Mouse (Mus musculus): ENCODE data around the gene Dennd1a. TPM values are rescaled to one million over a fixed set of nuclear protein-coding genes. Genes with fewer than 3 reads are reported as not detected.

The Dennd1a gene
- polyA plus RNA-seq, 1 experiment = 7.7 TPM

DNA sequence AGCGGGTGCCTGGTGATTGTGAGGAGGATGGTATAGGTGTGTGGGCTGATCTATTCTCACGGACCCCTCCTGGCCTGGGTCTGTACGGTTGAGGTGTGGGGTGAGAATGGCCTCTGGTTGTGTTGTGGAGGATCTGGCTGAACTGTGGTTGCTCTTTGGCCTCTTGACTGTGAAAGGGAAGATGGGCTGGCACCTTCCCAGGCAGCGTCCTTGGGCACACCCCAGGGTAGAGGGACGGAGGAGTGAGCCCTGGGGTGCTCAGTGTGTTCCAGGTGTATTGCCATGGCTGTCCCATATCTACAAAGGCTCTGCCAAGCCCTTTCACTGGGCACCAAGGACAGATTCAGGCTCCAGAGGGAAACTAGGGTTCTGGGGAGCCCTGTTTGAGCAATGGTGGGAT lies 498.2 kb downstream of the Dennd1a start:
- Histone ChIP-seq H3K79me3 (ENCODE audit: low read depth) (no peaks in the 10 kb centered on the region), H3K27me3 (ENCODE audit: control insufficient read depth, insufficient read depth, insufficient read length) (no peaks in the 10 kb centered on the region)

GRCm38 (mm10) chr2:37788176-37788962 lies 498.8 kb downstream of the Dennd1a start:
- H3K79me3 ChIP-seq (ENCODE audit: low read depth) = no peaks in the 10 kb centered on the region
- no peak overlapping the region for H3ac ChIP-seq (ENCODE audit: control insufficient read depth, insufficient read length, low read depth)
- no peak for TF ChIP-seq MAX (IDR thresholded peaks at IDR 0.05)
- TF ChIP-seq CEBPB (IDR thresholded peaks at IDR 0.05; ENCODE audit: low read depth) = no peak
- TF ChIP-seq CTCF (IDR thresholded peaks at IDR 0.05; ENCODE audit: control insufficient read depth, insufficient read depth, insufficient read length) = no peak
- no peak for TF ChIP-seq USF1 (IDR thresholded peaks at IDR 0.05; ENCODE audit: low read depth)
- TF ChIP-seq MYOD1 (IDR thresholded peaks at IDR 0.05; ENCODE audit: control insufficient read depth, insufficient read length, low read depth) = no peak
- TF ChIP-seq FOSL1 (IDR thresholded peaks at IDR 0.05; ENCODE audit: insufficient read depth, low read length, poor library complexity, severe bottlenecking) = no peak
- TF ChIP-seq MYOG (IDR thresholded peaks at IDR 0.05; ENCODE audit: control insufficient read depth, extremely low read depth, insufficient read length) = no peak
- H3K79me2 ChIP-seq (ENCODE audit: control insufficient read depth, insufficient read depth) = no peaks in the 10 kb centered on the region
- no peaks in the 10 kb centered on the region for H3K27me3 ChIP-seq (ENCODE audit: control insufficient read depth, insufficient read depth, insufficient read length)
- no peak overlapping the region for H3K4me3 ChIP-seq (ENCODE audit: insufficient read depth, poor library complexity, severe bottlenecking)
- no peaks in the 10 kb centered on the region for H3K36me3 ChIP-seq (ENCODE audit: control insufficient read depth, insufficient read depth)

More for the DNA sequence above, 498.2 kb downstream of the Dennd1a start:
- Histone ChIP-seq H3K36me3 (ENCODE audit: control insufficient read depth, insufficient read depth) (no peaks in the 10 kb centered on the region), H3ac (ENCODE audit: control insufficient read depth, insufficient read length, low read depth) (no peak overlapping the region), H3K79me2 (ENCODE audit: control insufficient read depth, insufficient read depth) (no peaks in the 10 kb centered on the region), H3K4me3 (ENCODE audit: insufficient read depth, poor library complexity, severe bottlenecking) (no peak overlapping the region)
- TF ChIP-seq CTCF (IDR thresholded peaks at IDR 0.05; ENCODE audit: control insufficient read depth, insufficient read depth, insufficient read length) = no peak
- no peak for TF ChIP-seq USF1 (IDR thresholded peaks at IDR 0.05; ENCODE audit: low read depth)
- no peak for TF ChIP-seq MAX (IDR thresholded peaks at IDR 0.05)
- no peak for TF ChIP-seq CEBPB (IDR thresholded peaks at IDR 0.05; ENCODE audit: low read depth)
- TF ChIP-seq MYOD1 (IDR thresholded peaks at IDR 0.05; ENCODE audit: control insufficient read depth, insufficient read length, low read depth) = no peak
- no peak for TF ChIP-seq FOSL1 (IDR thresholded peaks at IDR 0.05; ENCODE audit: insufficient read depth, low read length, poor library complexity, severe bottlenecking)
- no peak for TF ChIP-seq MYOG (IDR thresholded peaks at IDR 0.05; ENCODE audit: control insufficient read depth, extremely low read depth, insufficient read length)

DNA sequence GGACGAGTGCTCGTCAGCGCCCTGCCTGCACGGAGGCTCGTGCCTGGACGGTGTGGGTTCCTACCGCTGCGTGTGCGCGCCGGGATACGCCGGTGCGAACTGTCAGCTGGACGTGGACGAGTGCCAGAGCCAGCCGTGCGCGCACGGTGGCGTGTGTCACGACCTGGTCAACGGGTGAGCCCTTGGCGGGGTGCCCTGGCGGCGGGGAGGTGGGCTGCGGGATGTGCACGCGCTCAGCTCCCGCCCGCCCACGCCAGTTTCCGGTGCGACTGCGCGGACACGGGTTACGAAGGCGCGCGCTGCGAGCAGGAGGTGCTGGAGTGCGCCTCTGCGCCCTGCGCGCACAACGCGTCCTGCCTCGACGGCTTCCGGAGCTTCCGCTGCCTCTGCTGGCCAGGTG lies 500.7 kb downstream of the Dennd1a start:
- Histone ChIP-seq H3ac (ENCODE audit: control insufficient read depth, insufficient read length, low read depth) (no peak overlapping the region), H3K36me3 (ENCODE audit: control insufficient read depth, insufficient read depth) (no peaks in the 10 kb centered on the region), H3K79me2 (ENCODE audit: control insufficient read depth, insufficient read depth) (no peaks in the 10 kb centered on the region), H3K27me3 (ENCODE audit: control insufficient read depth, insufficient read depth, insufficient read length) (no peaks in the 10 kb centered on the region), H3K4me3 (ENCODE audit: insufficient read depth, poor library complexity, severe bottlenecking) (no peak overlapping the region), H3K79me3 (ENCODE audit: low read depth) (no peaks in the 10 kb centered on the region)
- TF ChIP-seq FOSL1 (IDR thresholded peaks at IDR 0.05; ENCODE audit: insufficient read depth, low read length, poor library complexity, severe bottlenecking) (no peak), CTCF (IDR thresholded peaks at IDR 0.05; ENCODE audit: control insufficient read depth, insufficient read depth, insufficient read length) (no peak), USF1 (IDR thresholded peaks at IDR 0.05; ENCODE audit: low read depth) (no peak), MYOD1 (IDR thresholded peaks at IDR 0.05; ENCODE audit: control insufficient read depth, insufficient read length, low read depth) (no peak), MAX (IDR thresholded peaks at IDR 0.05) (no peak), MYOG (IDR thresholded peaks at IDR 0.05; ENCODE audit: control insufficient read depth, extremely low read depth, insufficient read length) (no peak), CEBPB (IDR thresholded peaks at IDR 0.05; ENCODE audit: low read depth) (no peak)

DNA sequence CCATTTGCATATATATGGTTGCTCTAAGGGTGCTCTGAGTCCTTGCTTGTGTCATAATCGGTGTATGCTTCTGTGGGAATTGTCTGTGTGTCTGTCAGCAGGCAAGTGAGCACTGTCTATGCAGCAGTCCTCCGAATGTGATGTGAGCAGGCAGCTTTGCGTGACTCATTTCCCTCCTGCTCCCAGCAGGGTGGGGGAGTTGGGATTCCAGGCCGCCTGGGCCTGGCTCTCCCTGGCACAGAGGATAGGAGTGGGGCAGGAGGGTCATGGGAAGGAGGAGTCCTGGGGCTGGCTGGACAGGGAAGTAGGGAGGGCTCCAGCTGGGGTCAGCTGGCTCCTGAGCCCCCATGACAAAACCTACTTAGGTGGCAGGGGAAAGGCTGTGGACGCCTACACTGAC lies 502.7 kb downstream of the Dennd1a start:
- no peak overlapping the region for H3ac ChIP-seq (ENCODE audit: control insufficient read depth, insufficient read length, low read depth)
- no peak for TF ChIP-seq MAX (IDR thresholded peaks at IDR 0.05)
- no peak for TF ChIP-seq CTCF (IDR thresholded peaks at IDR 0.05; ENCODE audit: control insufficient read depth, insufficient read depth, insufficient read length)
- TF ChIP-seq MYOG (IDR thresholded peaks at IDR 0.05; ENCODE audit: control insufficient read depth, extremely low read depth, insufficient read length) = no peak
- TF ChIP-seq FOSL1 (IDR thresholded peaks at IDR 0.05; ENCODE audit: insufficient read depth, low read length, poor library complexity, severe bottlenecking) = no peak
- TF ChIP-seq USF1 (IDR thresholded peaks at IDR 0.05; ENCODE audit: low read depth) = no peak
- TF ChIP-seq CEBPB (IDR thresholded peaks at IDR 0.05; ENCODE audit: low read depth) = no peak
- TF ChIP-seq MYOD1 (IDR thresholded peaks at IDR 0.05; ENCODE audit: control insufficient read depth, insufficient read length, low read depth) = no peak
- no peaks in the 10 kb centered on the region for H3K36me3 ChIP-seq (ENCODE audit: control insufficient read depth, insufficient read depth)
- H3K79me2 ChIP-seq (ENCODE audit: control insufficient read depth, insufficient read depth) = no peaks in the 10 kb centered on the region
- H3K79me3 ChIP-seq (ENCODE audit: low read depth) = no peaks in the 10 kb centered on the region
- no peak overlapping the region for H3K4me3 ChIP-seq (ENCODE audit: insufficient read depth, poor library complexity, severe bottlenecking)
- no peaks in the 10 kb centered on the region for H3K27me3 ChIP-seq (ENCODE audit: control insufficient read depth, insufficient read depth, insufficient read length)

DNA sequence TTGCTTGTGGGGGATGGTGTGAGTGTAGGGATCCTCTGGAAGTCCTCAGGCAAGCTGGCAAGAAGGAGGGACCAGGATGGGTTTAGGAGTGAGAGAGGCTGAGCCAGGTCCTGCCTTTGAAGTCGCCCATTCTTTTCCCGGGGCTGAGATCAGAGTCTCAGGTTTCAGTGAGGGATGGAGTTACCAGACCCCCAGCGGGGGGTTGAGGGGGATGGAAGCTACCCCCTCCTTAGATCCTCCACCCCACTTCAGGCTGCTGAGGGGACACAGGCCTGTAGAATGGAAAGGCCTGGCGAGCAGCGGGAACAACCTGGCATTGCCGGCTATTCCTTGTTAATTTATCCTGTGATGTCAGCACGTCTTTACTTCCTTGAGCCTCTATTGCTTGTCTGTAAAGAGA lies 505.2 kb downstream of the Dennd1a start:
- no peak for TF ChIP-seq FOSL1 (IDR thresholded peaks at IDR 0.05; ENCODE audit: insufficient read depth, low read length, poor library complexity, severe bottlenecking)
- no peak for TF ChIP-seq CEBPB (IDR thresholded peaks at IDR 0.05; ENCODE audit: low read depth)
- no peaks in the 10 kb centered on the region for H3K79me2 ChIP-seq (ENCODE audit: control insufficient read depth, insufficient read depth)
- H3K27me3 ChIP-seq (ENCODE audit: control insufficient read depth, insufficient read depth, insufficient read length) = peaks cover 7% of the 10 kb centered on the region
- H3K4me3 ChIP-seq (ENCODE audit: insufficient read depth, poor library complexity, severe bottlenecking) = no peak overlapping the region
- no peak overlapping the region for H3ac ChIP-seq (ENCODE audit: control insufficient read depth, insufficient read length, low read depth)
- no peaks in the 10 kb centered on the region for H3K79me3 ChIP-seq (ENCODE audit: low read depth)
- H3K36me3 ChIP-seq (ENCODE audit: control insufficient read depth, insufficient read depth) = no peaks in the 10 kb centered on the region

DNA sequence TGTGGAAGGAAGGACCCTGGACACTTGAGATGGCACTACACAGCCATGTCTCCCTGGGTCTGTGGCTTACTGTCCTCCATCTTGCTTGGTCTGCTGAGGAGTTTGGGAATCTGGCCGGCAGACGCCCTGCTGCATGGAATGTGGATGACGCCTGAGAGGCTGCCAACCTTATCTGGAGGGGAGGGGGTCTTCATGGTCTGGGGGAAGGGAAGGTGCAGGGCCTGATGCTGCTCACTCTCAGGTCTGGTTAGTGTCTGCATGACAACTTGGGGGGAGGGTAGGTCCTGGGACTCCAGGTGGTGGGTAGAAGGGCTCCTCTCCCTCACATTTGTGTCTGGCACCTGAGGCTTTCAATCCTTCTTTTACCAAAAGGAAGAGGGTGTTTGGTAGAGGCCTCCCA lies 505.8 kb downstream of the Dennd1a start:
- Histone ChIP-seq H3K79me3 (ENCODE audit: low read depth) (no peaks in the 10 kb centered on the region), H3K36me3 (ENCODE audit: control insufficient read depth, insufficient read depth) (no peaks in the 10 kb centered on the region), H3K79me2 (ENCODE audit: control insufficient read depth, insufficient read depth) (no peaks in the 10 kb centered on the region), H3K27me3 (ENCODE audit: control insufficient read depth, insufficient read depth, insufficient read length) (peaks cover 12% of the 10 kb centered on the region), H3K4me3 (ENCODE audit: insufficient read depth, poor library complexity, severe bottlenecking) (no peak overlapping the region), H3ac (ENCODE audit: control insufficient read depth, insufficient read length, low read depth) (no peak overlapping the region)
- no peak for TF ChIP-seq USF1 (IDR thresholded peaks at IDR 0.05; ENCODE audit: low read depth)
- no peak for TF ChIP-seq MYOG (IDR thresholded peaks at IDR 0.05; ENCODE audit: control insufficient read depth, extremely low read depth, insufficient read length)
- no peak for TF ChIP-seq MYOD1 (IDR thresholded peaks at IDR 0.05; ENCODE audit: control insufficient read depth, insufficient read length, low read depth)
- no peak for TF ChIP-seq MAX (IDR thresholded peaks at IDR 0.05)
- TF ChIP-seq FOSL1 (IDR thresholded peaks at IDR 0.05; ENCODE audit: insufficient read depth, low read length, poor library complexity, severe bottlenecking) = no peak
- TF ChIP-seq CTCF (IDR thresholded peaks at IDR 0.05; ENCODE audit: control insufficient read depth, insufficient read depth, insufficient read length) = no peak
- no peak for TF ChIP-seq CEBPB (IDR thresholded peaks at IDR 0.05; ENCODE audit: low read depth)

Data from C2C12 (cell line).